Mouse (Mus musculus) hindbrain, postnatal 0 days (tissue): ENCODE measurements at regions not wholly inside any gene's neighbourhood (a gene's known extent, or its start where the extent isn't known, plus 50 kb on each side); places are given as distances from the start of the nearest gene placed in this dataset.

Source experiments
- ATAC-seq: fragments of 200-750 bp; cut with Nextera tagmentation; 2 replicates; pipeline ENCODE4 v1.8.0; 2017; ENCODE audit warnings: mild to moderate bottlenecking, moderate TSS enrichment, moderate library complexity
- DNase-seq: peaks from one replicate; pipeline ENCODE4 v3.0.0-alpha.2; 2015; ENCODE audit warnings: low spot score
- H3K27ac ChIP-seq: fragments of 300-500 bp; sonication (generic); 2 replicates; pipeline ENCODE4 v1.5.1; 2014; ENCODE audit warnings: mild to moderate bottlenecking
- H3K27me3 ChIP-seq: fragments of 300-500 bp; sonication (generic); 2 replicates; pipeline ENCODE4 v1.6.1; 2014; ENCODE audit warnings: low read length, mixed read lengths; ENCODE audit not compliant: insufficient read depth
- H3K36me3 ChIP-seq: fragments of 300-500 bp; sonication (generic); 2 replicates; pipeline ENCODE4 v1.6.1; 2014; ENCODE audit warnings: low read length, mixed read lengths; ENCODE audit not compliant: insufficient read depth
- H3K4me1 ChIP-seq: fragments of 300-500 bp; sonication (generic); 2 replicates; pipeline ENCODE4 v1.6.1; 2014; ENCODE audit warnings: antibody characterized with exemption, low read length, mixed read lengths; ENCODE audit not compliant: insufficient read depth
- H3K4me2 ChIP-seq: fragments of 300-500 bp; sonication (generic); 2 replicates; pipeline ENCODE4 v1.6.1; 2014; ENCODE audit warnings: low read depth, mild to moderate bottlenecking, low read length, moderate library complexity, mixed read lengths
- H3K4me3 ChIP-seq: fragments of 300-500 bp; sonication (generic); 2 replicates; pipeline ENCODE4 v1.5.1; 2014; ENCODE audit warnings: low read length
- H3K9ac ChIP-seq: fragments of 300-500 bp; sonication (generic); replicated peaks from 2 replicates; pipeline ENCODE4 v1.6.1; 2014; ENCODE audit warnings: mild to moderate bottlenecking, low read length, moderate library complexity, mixed read lengths
- H3K9me3 ChIP-seq: fragments of 300-500 bp; sonication (generic); 2 replicates; pipeline ENCODE4 v1.6.1; 2016; ENCODE audit warnings: low read length, mixed read lengths
- CTCF ChIP-seq: IDR thresholded peaks from 2 replicates; pipeline ENCODE4 v1.5.1; 2016; ENCODE audit warnings: antibody characterized with exemption, control low read depth, low read depth
- WGBS: fragments of 180-500 bp; shearing (Covaris S2); extraction: QIAGEN DNeasy Blood & Tissue Kit; methylation state at CpG from one replicate; pipeline ENCODE4 v1.1.7; 2014; 5-methylcytosine and 5-hydroxymethylcytosine counted together

- Histone ChIP-seq H3K27me3 (no peaks in the 10 kb centered on the region), H3K36me3 (no peaks in the 10 kb centered on the region), H3K4me1 (no peaks in the 10 kb centered on the region), H3K9ac (no peak overlapping the region), H3K9me3 (no peaks in the 10 kb centered on the region), H3K27ac (no peak overlapping the region), H3K4me3 (no peak overlapping the region), H3K4me2 (no peak overlapping the region)
- ATAC-seq, result no peak
- TF ChIP-seq CTCF, result no peak
- no peak for DNase-seq
Observed at GRCm38 (mm10) chr12:10506721-10507120, 116.1 kb downstream of the Rdh14 start.

DNA sequence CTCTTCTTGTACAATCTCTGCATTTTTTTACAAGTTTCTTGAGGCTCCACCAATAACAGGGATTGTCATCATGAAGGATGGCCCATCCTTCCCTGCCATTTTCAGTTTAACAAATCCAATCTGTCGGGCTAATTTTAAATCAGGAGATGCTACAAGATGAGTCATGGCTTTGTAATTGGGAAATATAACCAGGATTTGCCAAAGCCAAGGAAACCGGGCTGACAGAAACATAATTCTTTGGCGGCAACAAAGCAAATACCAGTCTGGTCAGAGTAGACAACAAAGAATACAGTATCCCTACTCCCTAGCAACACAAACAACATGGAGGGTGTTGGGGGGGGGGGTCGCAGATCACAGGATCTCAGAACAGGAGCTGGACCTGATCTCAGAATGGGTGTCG lies 123.0 kb downstream of the Rdh14 start:
- Histone ChIP-seq H3K9me3 (no peaks in the 10 kb centered on the region), H3K4me3 (no peak overlapping the region), H3K4me2 (no peak overlapping the region), H3K9ac (no peak overlapping the region), H3K27ac (no peak overlapping the region), H3K4me1 (no peaks in the 10 kb centered on the region), H3K36me3 (no peaks in the 10 kb centered on the region), H3K27me3 (no peaks in the 10 kb centered on the region)
- DNase-seq (no peak), ATAC-seq (no peak)
- no peak for TF ChIP-seq CTCF
- WGBS, result 83% methylated on average over 5 of the region's 5 CpGs

- Histone ChIP-seq H3K4me3 (no peak overlapping the region), H3K9ac (no peak overlapping the region), H3K9me3 (no peaks in the 10 kb centered on the region), H3K4me1 (no peaks in the 10 kb centered on the region), H3K36me3 (no peaks in the 10 kb centered on the region), H3K27me3 (no peaks in the 10 kb centered on the region), H3K27ac (no peak overlapping the region), H3K4me2 (no peak overlapping the region)
- ATAC-seq, result no peak
- DNase-seq, result no peak
- WGBS, result 81% methylated on average over 8 of the region's 8 CpGs
- no peak for TF ChIP-seq CTCF
Observed at GRCm38 (mm10) chr12:10514278-10514677, 123.7 kb downstream of the Rdh14 start.

DNA sequence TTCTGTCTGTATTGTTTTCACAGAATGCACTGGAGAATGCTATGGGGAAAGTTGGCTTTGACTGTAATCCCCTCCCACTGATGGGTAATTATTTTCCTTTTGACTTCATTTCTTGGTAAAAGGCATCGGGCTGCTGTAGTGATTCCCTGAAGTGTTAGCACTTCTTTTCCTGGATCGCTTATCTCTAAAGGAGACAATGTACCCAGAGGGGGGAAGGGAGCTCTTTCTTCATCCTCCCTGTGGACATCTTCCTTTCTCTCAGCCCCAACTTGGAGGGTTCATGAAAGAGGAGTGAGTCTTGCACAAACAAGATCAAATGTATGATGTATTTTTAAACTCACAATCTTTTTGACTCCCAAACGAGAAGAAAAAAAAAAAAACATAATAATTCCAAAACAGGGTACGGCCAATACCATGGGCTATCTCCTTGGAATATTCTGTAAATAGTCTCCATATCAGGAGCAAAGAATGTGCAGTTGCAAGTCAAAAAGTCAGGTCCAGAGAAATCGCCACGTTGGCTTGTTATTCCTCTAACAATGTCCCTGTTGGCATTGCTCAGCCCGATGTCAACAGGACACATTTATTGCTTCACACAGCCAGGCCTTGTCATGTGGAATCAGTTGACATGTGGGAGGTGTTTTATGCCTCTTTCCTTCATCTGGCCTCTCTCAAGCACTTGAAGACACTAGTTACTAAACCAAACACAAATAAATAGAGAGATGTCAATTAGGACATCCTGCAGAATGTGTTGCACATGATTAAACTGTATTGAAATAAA lies 134.1 kb downstream of the Rdh14 start:
- Histone ChIP-seq H3K4me2 (no peak overlapping the region), H3K27me3 (no peaks in the 10 kb centered on the region), H3K4me3 (no peak overlapping the region), H3K36me3 (no peaks in the 10 kb centered on the region), H3K27ac (no peak overlapping the region), H3K9me3 (no peaks in the 10 kb centered on the region), H3K9ac (no peak overlapping the region), H3K4me1 (no peaks in the 10 kb centered on the region)
- no peak for DNase-seq
- no peak for TF ChIP-seq CTCF
- no peak for ATAC-seq
- 63% methylated on average over 7 of the region's 7 CpGs for WGBS

- Histone ChIP-seq H3K4me2 (no peak overlapping the region), H3K27ac (no peak overlapping the region), H3K9me3 (no peaks in the 10 kb centered on the region), H3K4me3 (no peak overlapping the region), H3K27me3 (no peaks in the 10 kb centered on the region), H3K9ac (no peak overlapping the region), H3K36me3 (no peaks in the 10 kb centered on the region), H3K4me1 (no peaks in the 10 kb centered on the region)
- DNase-seq (no peak), ATAC-seq (no peak)
- TF ChIP-seq CTCF, result no peak
- 89% methylated on average over 4 of the region's 4 CpGs for WGBS
Observed at GRCm38 (mm10) chr12:10525934-10526333, 135.4 kb downstream of the Rdh14 start.

DNA sequence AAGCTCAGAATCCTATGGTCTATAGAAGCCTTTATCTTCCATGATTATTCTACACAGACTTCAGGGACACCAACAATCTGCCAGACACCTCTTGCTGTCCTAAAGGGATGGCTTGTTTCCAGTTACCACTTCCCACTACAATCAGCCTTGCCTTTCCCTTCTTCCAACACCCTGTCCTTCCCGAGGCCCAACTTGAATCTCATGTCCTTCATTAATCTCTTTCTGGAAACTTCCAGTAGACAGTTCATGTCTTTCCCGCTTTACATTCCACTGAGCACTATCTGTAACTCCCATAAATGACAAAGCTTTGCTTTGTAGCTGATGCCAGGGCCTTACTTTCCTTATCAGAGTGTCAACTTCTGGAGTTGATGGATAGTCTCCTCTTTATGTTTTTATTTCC lies 138.5 kb downstream of the Rdh14 start:
- WGBS, result 80% methylated on average over 2 of the region's 2 CpGs
- Histone ChIP-seq H3K36me3 (no peaks in the 10 kb centered on the region), H3K27ac (no peak overlapping the region), H3K4me1 (no peaks in the 10 kb centered on the region), H3K4me3 (no peak overlapping the region), H3K27me3 (no peaks in the 10 kb centered on the region), H3K9me3 (no peaks in the 10 kb centered on the region), H3K4me2 (no peak overlapping the region), H3K9ac (no peak overlapping the region)
- DNase-seq (no peak), ATAC-seq (no peak)
- no peak for TF ChIP-seq CTCF

- no peak for ATAC-seq
- Histone ChIP-seq H3K4me2 (no peak overlapping the region), H3K4me3 (no peak overlapping the region), H3K9me3 (no peaks in the 10 kb centered on the region), H3K4me1 (no peaks in the 10 kb centered on the region), H3K27ac (no peak overlapping the region), H3K27me3 (no peaks in the 10 kb centered on the region), H3K36me3 (no peaks in the 10 kb centered on the region), H3K9ac (no peak overlapping the region)
- no peak for TF ChIP-seq CTCF
- DNase-seq, result no peak
- WGBS, result 92% methylated on average over 3 of the region's 3 CpGs
Observed at GRCm38 (mm10) chr12:10530996-10531395, 140.4 kb downstream of the Rdh14 start.
